Mouse (Mus musculus): ENCODE results near the gene Pgap3. TPM values are rescaled to one million over a fixed set of nuclear protein-coding genes. Genes with fewer than 3 reads are reported as not detected.

Pgap3 gene
- polyA plus RNA-seq, 1 experiment from 2014 or later = 12.6 TPM

- no peaks in the 10 kb centered on the region for H3K9me3 ChIP-seq (ENCODE audit: control insufficient read depth, low read depth, low read length)
- peak overlapping the region; percentile 59 for H3K4me2 ChIP-seq (replicated peaks; ENCODE audit: low read depth, low read length)
- H3K27ac ChIP-seq (ENCODE audit: low read length) = no peak overlapping the region
- peaks cover 50% of the 10 kb centered on the region for H3K27me3 ChIP-seq (ENCODE audit: control insufficient read depth, insufficient read depth, low read length)
- no peak overlapping the region for H3K9ac ChIP-seq (replicated peaks; ENCODE audit: low read depth, low read length)
- WGBS = 2% methylated on average over 29 of the region's 29 CpGs
- ATAC-seq (ENCODE audit: insufficient number of reproducible peaks, insufficient read depth, low FRiP score, low read depth) = peak; percentile 46; the same call in 1 of the 2 replicates
- peak overlapping the region; percentile 23 for H3K4me3 ChIP-seq (ENCODE audit: low read depth, low read length)
- H3K36me3 ChIP-seq (ENCODE audit: control insufficient read depth, insufficient read depth, low read length) = no peaks in the 10 kb centered on the region
- peaks cover 10% of the 10 kb centered on the region for H3K4me1 ChIP-seq (ENCODE audit: control insufficient read depth, insufficient read depth, low read length)
These were observed 58.0 kb downstream of the Pgap3 start for GRCm38 (mm10) chr11:98342000-98342945.

- Histone ChIP-seq H3K9ac (replicated peaks; ENCODE audit: low read depth, low read length) (no peak overlapping the region), H3K27me3 (ENCODE audit: control insufficient read depth, insufficient read depth, low read length) (peaks cover 53% of the 10 kb centered on the region), H3K4me1 (ENCODE audit: control insufficient read depth, insufficient read depth, low read length) (peaks cover 10% of the 10 kb centered on the region), H3K27ac (ENCODE audit: low read length) (no peak overlapping the region), H3K36me3 (ENCODE audit: control insufficient read depth, insufficient read depth, low read length) (no peaks in the 10 kb centered on the region), H3K9me3 (ENCODE audit: control insufficient read depth, low read depth, low read length) (no peaks in the 10 kb centered on the region), H3K4me3 (ENCODE audit: low read depth, low read length) (no peak overlapping the region), H3K4me2 (replicated peaks; ENCODE audit: low read depth, low read length) (no peak overlapping the region)
- 59% methylated on average over 4 of the region's 4 CpGs for WGBS
- ATAC-seq (ENCODE audit: insufficient number of reproducible peaks, insufficient read depth, low FRiP score, low read depth) = no peak
These were observed 59.1 kb downstream of the Pgap3 start for GRCm38 (mm10) chr11:98341174-98341573.

GRCm38 (mm10) chr11:98340597-98340996 is 59.7 kb downstream of the Pgap3 start:
- Histone ChIP-seq H3K27me3 (ENCODE audit: control insufficient read depth, insufficient read depth, low read length) (peaks cover 57% of the 10 kb centered on the region), H3K9ac (replicated peaks; ENCODE audit: low read depth, low read length) (no peak overlapping the region), H3K36me3 (ENCODE audit: control insufficient read depth, insufficient read depth, low read length) (no peaks in the 10 kb centered on the region), H3K9me3 (ENCODE audit: control insufficient read depth, low read depth, low read length) (no peaks in the 10 kb centered on the region), H3K27ac (ENCODE audit: low read length) (no peak overlapping the region), H3K4me2 (replicated peaks; ENCODE audit: low read depth, low read length) (no peak overlapping the region), H3K4me3 (ENCODE audit: low read depth, low read length) (no peak overlapping the region), H3K4me1 (ENCODE audit: control insufficient read depth, insufficient read depth, low read length) (peaks cover 10% of the 10 kb centered on the region)
- ATAC-seq (ENCODE audit: insufficient number of reproducible peaks, insufficient read depth, low FRiP score, low read depth) = no peak
- 2% methylated on average over 2 of the region's 4 CpGs for WGBS

DNA sequence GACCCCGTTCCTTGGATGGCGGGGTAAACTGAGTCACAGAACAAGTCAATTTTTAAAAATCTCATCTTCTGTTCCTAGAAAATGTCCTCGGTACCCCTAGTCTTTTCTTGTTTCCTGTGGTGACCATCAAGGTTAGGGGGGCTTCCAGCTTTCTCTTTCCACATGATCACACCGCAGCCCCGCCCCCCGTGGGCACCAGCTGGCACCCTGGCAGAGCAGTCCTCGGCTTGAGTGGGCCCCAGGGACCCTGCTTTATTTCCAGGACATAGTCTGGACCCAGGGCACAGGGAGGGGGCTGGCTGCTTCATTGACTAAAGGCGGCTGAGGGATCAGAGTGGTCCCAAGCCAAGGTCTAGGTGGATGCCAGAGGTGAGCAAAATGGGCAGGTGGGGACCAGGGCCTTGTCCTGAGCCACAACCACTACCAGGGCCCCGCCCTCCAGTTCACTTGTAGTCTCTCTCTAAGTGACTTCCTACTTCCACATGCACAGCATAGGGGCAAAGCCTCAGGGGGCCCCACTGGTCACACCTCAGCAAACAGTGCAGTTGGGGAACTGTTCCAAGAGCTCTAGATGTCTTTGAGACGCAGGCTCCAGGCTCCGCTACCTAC is 60.5 kb downstream of the Pgap3 start:
- 12% methylated on average over 11 of the region's 11 CpGs for WGBS
- H3K4me2 ChIP-seq (replicated peaks; ENCODE audit: low read depth, low read length) = peak overlapping the region; percentile 98
- H3K36me3 ChIP-seq (ENCODE audit: control insufficient read depth, insufficient read depth, low read length) = no peaks in the 10 kb centered on the region
- H3K4me3 ChIP-seq (ENCODE audit: low read depth, low read length) = peak overlapping the region; percentile 47; the same call in 1 of the 2 replicates
- no peaks in the 10 kb centered on the region for H3K9me3 ChIP-seq (ENCODE audit: control insufficient read depth, low read depth, low read length)
- no peak for ATAC-seq (ENCODE audit: insufficient number of reproducible peaks, insufficient read depth, low FRiP score, low read depth)
- H3K27me3 ChIP-seq (ENCODE audit: control insufficient read depth, insufficient read depth, low read length) = peaks cover 62% of the 10 kb centered on the region
- H3K9ac ChIP-seq (replicated peaks; ENCODE audit: low read depth, low read length) = no peak overlapping the region
- H3K4me1 ChIP-seq (ENCODE audit: control insufficient read depth, insufficient read depth, low read length) = peaks cover 10% of the 10 kb centered on the region
- no peak overlapping the region for H3K27ac ChIP-seq (ENCODE audit: low read length)

- 1% methylated on average over 19 of the region's 19 CpGs for WGBS
These were observed 61.2 kb downstream of the Pgap3 start for GRCm38 (mm10) chr11:98339071-98339501.

More at GRCm38 (mm10) chr11:98339071-98339501, 61.2 kb downstream of the Pgap3 start:
- no peaks in the 10 kb centered on the region for H3K36me3 ChIP-seq (ENCODE audit: control insufficient read depth, insufficient read depth, low read length)
- H3K27ac ChIP-seq (ENCODE audit: low read length) = no peak overlapping the region
- H3K4me3 ChIP-seq (ENCODE audit: low read depth, low read length) = peak overlapping the region; percentile 47
- H3K4me1 ChIP-seq (ENCODE audit: control insufficient read depth, insufficient read depth, low read length) = peaks cover 10% of the 10 kb centered on the region
- peaks cover 69% of the 10 kb centered on the region for H3K27me3 ChIP-seq (ENCODE audit: control insufficient read depth, insufficient read depth, low read length)
- no peak overlapping the region for H3K9ac ChIP-seq (replicated peaks; ENCODE audit: low read depth, low read length)
- no peaks in the 10 kb centered on the region for H3K9me3 ChIP-seq (ENCODE audit: control insufficient read depth, low read depth, low read length)
- H3K4me2 ChIP-seq (replicated peaks; ENCODE audit: low read depth, low read length) = peak overlapping the region; percentile 98
- ATAC-seq (ENCODE audit: insufficient number of reproducible peaks, insufficient read depth, low FRiP score, low read depth) = no peak

Other genes with a start within 250 kb of the Pgap3 start
- 60.5 and 62.1 TPM in 2 replicates for gene Med1, start 207.2 kb downstream of the Pgap3 start, polyA plus RNA-seq (2014; fragmentation: Nextera tagmentation; extraction: Ambion mirVana)
- gene Cdk12, start 197.4 kb downstream of the Pgap3 start, polyA plus RNA-seq (2014; fragmentation: Nextera tagmentation; extraction: Ambion mirVana) = 17.4 and 19.8 TPM in 2 replicates
- gene Neurod2, start 70.8 kb downstream of the Pgap3 start, polyA plus RNA-seq (2014; fragmentation: Nextera tagmentation; extraction: Ambion mirVana) = not detected in 2 replicates
- gene Ppp1r1b, start 52.1 kb downstream of the Pgap3 start, polyA plus RNA-seq (2014; fragmentation: Nextera tagmentation; extraction: Ambion mirVana) = 8.7 and 10.7 TPM in 2 replicates
- gene Stard3, start 42.1 kb downstream of the Pgap3 start, polyA plus RNA-seq (2014; fragmentation: Nextera tagmentation; extraction: Ambion mirVana) = 42.6 and 43.7 TPM in 2 replicates
- gene Tcap, start 16.7 kb downstream of the Pgap3 start, polyA plus RNA-seq (2014; fragmentation: Nextera tagmentation; extraction: Ambion mirVana) = 0.27 and 0.36 TPM in 2 replicates
- not detected in 2 replicates for gene Pnmt, start 14.0 kb downstream of the Pgap3 start, polyA plus RNA-seq (2014; fragmentation: Nextera tagmentation; extraction: Ambion mirVana)
- gene Erbb2, start 12.0 kb upstream of the Pgap3 start, polyA plus RNA-seq (2014; fragmentation: Nextera tagmentation; extraction: Ambion mirVana) = 48.0 and 50.1 TPM in 2 replicates
- gene Mien1, start 38.5 kb upstream of the Pgap3 start, polyA plus RNA-seq (2014; fragmentation: Nextera tagmentation; extraction: Ambion mirVana) = 98.0 and 101 TPM in 2 replicates
- gene Grb7, start 45.9 kb upstream of the Pgap3 start, polyA plus RNA-seq (2014; fragmentation: Nextera tagmentation; extraction: Ambion mirVana) = 44.0 and 44.3 TPM in 2 replicates
- gene Ikzf3, start 145.5 kb upstream of the Pgap3 start, polyA plus RNA-seq (2014; fragmentation: Nextera tagmentation; extraction: Ambion mirVana) = 0.23 and 0.41 TPM in 2 replicates
- 0.46 TPM in 1 of 2 replicates, not detected in the other for gene Zpbp2, start 150.6 kb upstream of the Pgap3 start, polyA plus RNA-seq (2014; fragmentation: Nextera tagmentation; extraction: Ambion mirVana)
- 9.2 and 9.6 TPM in 2 replicates for gene Ormdl3, start 186.9 kb upstream of the Pgap3 start, polyA plus RNA-seq (2014; fragmentation: Nextera tagmentation; extraction: Ambion mirVana)
- gene Lrrc3c, start 197.8 kb upstream of the Pgap3 start, polyA plus RNA-seq (2014; fragmentation: Nextera tagmentation; extraction: Ambion mirVana) = not detected in 2 replicates
- 0.59 and 0.94 TPM in 2 replicates for gene Gm12355, start 225.2 kb upstream of the Pgap3 start, polyA plus RNA-seq (2014; fragmentation: Nextera tagmentation; extraction: Ambion mirVana)
- gene Gsdma3, start 225.9 kb upstream of the Pgap3 start, polyA plus RNA-seq (2014; fragmentation: Nextera tagmentation; extraction: Ambion mirVana) = not detected in 2 replicates
- not detected in 2 replicates for gene Gsdma2, start 246.3 kb upstream of the Pgap3 start, polyA plus RNA-seq (2014; fragmentation: Nextera tagmentation; extraction: Ambion mirVana)